Mouse (Mus musculus) mesoderm, embryonic 11.5 days (tissue): Measurements from ENCODE around the gene Exoc4.

ENCODE experiments used
- DNase-seq: peaks from one replicate; pipeline ENCODE4 v3.0.0-alpha.2; 2012; ENCODE audit warnings: low read depth, low spot score

Exoc4 gene

GRCm38 (mm10) chr6:33620701-33621100, 371.8 kb downstream of the Exoc4 start:
- no peak for DNase-seq

GRCm38 (mm10) chr6:33625931-33626330, 377.0 kb downstream of the Exoc4 start:
- DNase-seq = no peak

- no peak for DNase-seq
Observed at GRCm38 (mm10) chr6:33631133-33631532, 382.2 kb downstream of the Exoc4 start.

- no peak for DNase-seq
Observed at GRCm38 (mm10) chr6:33637192-33637591, 388.3 kb downstream of the Exoc4 start.

- DNase-seq = peak; percentile 45
Observed at GRCm38 (mm10) chr6:33681778-33682640, 433.1 kb downstream of the Exoc4 start.

GRCm38 (mm10) chr6:33683533-33683932, 434.6 kb downstream of the Exoc4 start:
- no peak for DNase-seq

GRCm38 (mm10) chr6:33685321-33685720, 436.4 kb downstream of the Exoc4 start:
- no peak for DNase-seq

GRCm38 (mm10) chr6:33690601-33691000, 441.7 kb downstream of the Exoc4 start:
- DNase-seq = no peak

GRCm38 (mm10) chr6:33696976-33697375, 448.1 kb downstream of the Exoc4 start:
- DNase-seq = no peak

- DNase-seq = no peak
Observed at GRCm38 (mm10) chr6:33708907-33709306, 460.0 kb downstream of the Exoc4 start.

- DNase-seq = no peak
Observed at GRCm38 (mm10) chr6:33709340-33709739, 460.5 kb downstream of the Exoc4 start.

- no peak for DNase-seq
Observed at GRCm38 (mm10) chr6:33711742-33712141, 462.9 kb downstream of the Exoc4 start.

- DNase-seq = no peak
Observed at GRCm38 (mm10) chr6:33712540-33713118, 463.7 kb downstream of the Exoc4 start.

GRCm38 (mm10) chr6:33716254-33716965, 467.5 kb downstream of the Exoc4 start:
- no peak for DNase-seq

- DNase-seq = no peak
Observed at GRCm38 (mm10) chr6:33721166-33721565, 472.3 kb downstream of the Exoc4 start.

GRCm38 (mm10) chr6:33722811-33723210, 473.9 kb downstream of the Exoc4 start:
- DNase-seq = no peak

- DNase-seq = no peak
Observed at GRCm38 (mm10) chr6:33724596-33724995, 475.7 kb downstream of the Exoc4 start.

GRCm38 (mm10) chr6:33727271-33727670, 478.4 kb downstream of the Exoc4 start:
- no peak for DNase-seq

- DNase-seq = peak; percentile 36
Observed at GRCm38 (mm10) chr6:33732214-33732613, 483.3 kb downstream of the Exoc4 start.

- DNase-seq = no peak
Observed at GRCm38 (mm10) chr6:33733602-33734001, 484.7 kb downstream of the Exoc4 start.

- DNase-seq = no peak
Observed at GRCm38 (mm10) chr6:33734032-33734431, 485.1 kb downstream of the Exoc4 start.

- DNase-seq = peak; percentile 67
Observed at GRCm38 (mm10) chr6:33738857-33739291, 490.0 kb downstream of the Exoc4 start.
